Mouse (Mus musculus) right cerebral cortex, postnatal 25 days (tissue): ENCODE measurements around the gene Gm20388.

Experiments used
- DNase-seq: peaks from one replicate; pipeline ENCODE4 v3.0.0; 2022

Gene Gm20388

GRCm38 (mm10) chr8:120408241-120409215 is 497.9 kb downstream of the Gm20388 start:
- no peak for DNase-seq

DNA sequence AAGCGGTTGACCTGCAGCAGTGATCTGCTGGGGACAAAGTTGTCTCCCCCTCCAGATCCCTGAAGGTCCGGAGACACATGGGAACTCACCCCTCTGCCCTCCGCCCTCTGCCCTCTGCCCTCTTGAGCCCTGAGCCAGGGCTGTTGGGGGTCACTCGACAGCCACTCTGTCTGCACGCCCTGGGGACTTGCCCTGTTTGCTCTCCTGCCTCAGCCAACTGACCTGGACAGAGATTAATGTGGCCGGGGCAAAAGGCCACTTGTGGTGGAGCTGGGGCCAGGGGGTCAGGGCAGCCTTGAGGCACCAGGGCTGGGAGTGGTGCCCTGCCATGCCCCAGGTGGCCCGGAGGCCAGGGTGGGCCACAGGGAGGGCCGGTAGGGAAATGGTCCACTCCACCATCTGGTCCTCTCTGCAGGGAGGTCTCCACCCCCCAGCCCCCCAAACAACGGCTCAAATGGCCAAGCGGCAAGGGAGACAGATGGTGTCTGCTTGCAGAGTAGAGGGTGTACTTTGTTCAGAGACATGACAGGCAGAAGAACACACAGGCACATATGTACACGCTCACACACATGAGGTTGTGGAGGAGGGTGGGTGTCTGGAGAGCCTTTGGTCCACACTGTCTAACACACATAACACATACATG is 498.9 kb downstream of the Gm20388 start:
- DNase-seq = no peak

GRCm38 (mm10) chr8:120411059-120411458 is 500.4 kb downstream of the Gm20388 start:
- DNase-seq = no peak

GRCm38 (mm10) chr8:120411862-120412261 is 501.2 kb downstream of the Gm20388 start:
- no peak for DNase-seq

GRCm38 (mm10) chr8:120412357-120412756 is 501.7 kb downstream of the Gm20388 start:
- DNase-seq = no peak

GRCm38 (mm10) chr8:120412911-120413625 is 502.4 kb downstream of the Gm20388 start:
- peak; percentile 76 for DNase-seq

- no peak for DNase-seq
Measured at GRCm38 (mm10) chr8:120413626-120413988, 503.0 kb downstream of the Gm20388 start.

DNA sequence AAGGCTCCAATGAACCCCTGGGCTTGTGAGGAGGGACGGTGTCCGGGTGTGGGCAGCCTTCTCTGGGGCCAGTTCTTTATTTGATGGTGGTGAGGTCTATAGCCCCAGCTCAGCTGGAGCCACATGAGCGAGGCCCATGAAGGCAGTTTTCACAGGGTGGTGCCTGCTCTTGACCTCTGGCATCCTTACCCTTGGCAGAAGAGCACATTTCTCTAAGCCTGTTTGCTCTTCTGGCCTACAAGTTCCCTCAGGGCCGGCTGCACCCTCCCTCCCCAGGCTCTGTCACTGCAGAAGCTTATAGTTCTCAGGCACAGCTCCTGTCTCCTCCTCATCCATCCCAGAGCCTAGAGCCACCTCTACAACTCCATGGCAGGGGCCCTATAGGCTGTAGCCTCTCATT is 503.6 kb downstream of the Gm20388 start:
- no peak for DNase-seq

- no peak for DNase-seq
Measured at GRCm38 (mm10) chr8:120415474-120415873, 504.8 kb downstream of the Gm20388 start.

DNA sequence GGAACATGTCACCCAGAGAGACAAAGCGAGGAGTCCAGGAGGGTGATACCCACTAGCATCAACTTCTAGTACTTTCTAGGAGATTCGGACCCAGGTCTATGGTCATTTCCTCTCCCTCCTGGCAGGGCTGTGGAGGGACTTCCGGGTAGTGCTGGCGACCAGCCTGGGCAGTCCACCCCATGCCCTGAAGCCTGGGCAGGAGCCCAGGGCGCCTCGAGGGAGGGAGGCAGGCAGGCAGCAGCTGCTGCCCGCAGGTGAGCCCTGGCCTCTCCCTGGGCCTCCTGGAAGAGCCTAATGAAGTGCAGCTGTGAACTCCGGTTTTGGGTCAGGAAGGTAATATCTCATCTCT is 505.5 kb downstream of the Gm20388 start:
- no peak for DNase-seq

- DNase-seq = peak; percentile 53
Measured at GRCm38 (mm10) chr8:120416522-120417394, 506.1 kb downstream of the Gm20388 start.

DNA sequence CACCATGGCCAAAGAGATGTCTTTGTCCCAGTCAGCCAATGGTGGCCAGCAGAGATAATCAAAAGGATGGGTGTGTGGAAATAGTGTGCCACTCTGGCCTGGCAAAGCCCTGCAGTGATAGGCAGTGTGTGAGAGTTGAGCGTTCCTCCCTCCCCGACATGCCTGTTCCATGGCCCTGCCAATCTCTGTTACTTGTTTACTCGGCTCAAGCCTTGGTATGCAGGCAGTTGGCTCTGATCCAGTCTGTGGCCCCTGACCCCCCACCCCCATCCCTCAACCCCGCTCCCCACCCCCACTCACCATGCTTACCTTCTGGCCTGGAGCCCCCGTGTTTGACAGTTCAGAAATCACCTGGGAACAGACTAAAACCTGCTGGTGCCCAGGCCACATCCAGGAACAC is 507.5 kb downstream of the Gm20388 start:
- DNase-seq = no peak

DNA sequence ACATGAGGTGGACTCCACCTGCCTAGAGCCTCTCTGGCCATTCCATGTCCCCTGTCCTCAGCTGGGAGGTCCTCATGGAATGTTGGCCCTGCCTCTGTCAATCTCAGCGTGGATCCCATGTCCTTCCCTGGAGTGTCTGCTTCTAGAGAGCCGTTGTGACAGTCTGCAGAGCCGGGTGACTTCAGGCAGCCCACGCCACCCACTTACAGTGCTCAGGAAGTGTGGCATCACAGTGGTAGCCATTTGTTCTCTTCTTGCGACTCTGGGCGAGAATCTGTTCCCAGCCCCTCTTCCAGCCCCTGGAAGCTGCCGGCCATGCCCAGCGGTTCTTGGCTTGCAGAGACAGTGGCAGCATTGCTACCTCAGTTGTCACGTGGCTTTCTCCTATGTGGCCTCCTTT is 509.0 kb downstream of the Gm20388 start:
- no peak for DNase-seq

DNA sequence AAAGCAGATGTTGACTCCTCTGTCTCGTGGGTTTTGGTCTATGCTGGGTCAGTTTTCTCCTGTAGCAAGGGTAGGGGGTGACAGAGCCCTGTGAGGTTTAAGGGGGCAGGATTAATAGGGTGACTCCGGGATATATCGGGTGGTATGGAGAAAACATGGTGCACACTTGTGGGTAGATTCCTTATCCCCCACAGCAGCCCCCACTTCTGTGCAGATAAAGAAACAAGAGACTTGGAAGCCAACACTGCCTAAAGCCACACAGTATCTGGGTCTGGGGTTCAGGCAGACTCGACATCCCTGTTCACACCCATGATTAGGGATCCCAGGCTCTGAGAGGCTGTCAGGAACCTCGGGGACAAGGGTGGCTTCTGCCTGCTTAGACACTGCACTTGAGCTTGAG is 509.6 kb downstream of the Gm20388 start:
- no peak for DNase-seq

GRCm38 (mm10) chr8:120421638-120422037 is 511.0 kb downstream of the Gm20388 start:
- DNase-seq = no peak

GRCm38 (mm10) chr8:120422236-120422635 is 511.6 kb downstream of the Gm20388 start:
- no peak for DNase-seq

DNA sequence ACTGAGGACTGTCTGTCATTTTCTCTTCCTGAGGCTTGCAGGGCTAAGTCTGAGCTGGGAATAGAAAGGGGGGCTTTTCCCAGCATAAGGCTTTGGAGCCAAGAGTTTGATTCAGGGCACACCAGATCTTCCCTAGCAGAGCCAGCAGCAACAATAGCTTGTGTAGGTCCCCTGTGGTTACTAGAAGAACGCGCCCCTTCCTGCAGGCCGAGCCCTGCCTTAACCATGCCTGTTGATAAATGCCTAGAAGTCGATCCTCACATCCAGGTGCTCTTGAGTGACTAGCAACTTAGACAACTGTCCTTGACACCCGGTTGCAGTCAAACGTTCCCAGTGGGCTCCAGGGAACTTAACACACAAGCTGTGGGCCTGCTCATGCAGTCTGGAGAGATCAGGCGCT is 512.9 kb downstream of the Gm20388 start:
- no peak for DNase-seq

DNA sequence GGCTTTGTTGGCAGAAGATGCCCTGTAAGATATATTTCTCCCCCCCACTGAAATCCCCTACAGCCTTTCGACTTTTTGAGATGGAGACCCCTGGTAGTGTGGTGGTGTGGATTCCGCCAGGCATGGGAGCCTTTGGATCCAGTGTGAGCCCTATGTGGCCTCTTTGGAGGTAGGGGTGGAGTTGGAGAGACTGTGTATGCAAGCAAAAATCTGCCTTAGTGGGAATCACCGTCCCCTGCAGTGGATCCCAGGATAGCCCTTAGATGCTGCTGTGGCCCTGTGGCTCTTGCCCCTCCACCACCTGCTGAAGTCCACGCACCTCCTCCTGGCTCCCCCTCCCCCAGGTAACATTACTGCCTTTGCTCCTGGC is 514.2 kb downstream of the Gm20388 start:
- DNase-seq = no peak

DNA sequence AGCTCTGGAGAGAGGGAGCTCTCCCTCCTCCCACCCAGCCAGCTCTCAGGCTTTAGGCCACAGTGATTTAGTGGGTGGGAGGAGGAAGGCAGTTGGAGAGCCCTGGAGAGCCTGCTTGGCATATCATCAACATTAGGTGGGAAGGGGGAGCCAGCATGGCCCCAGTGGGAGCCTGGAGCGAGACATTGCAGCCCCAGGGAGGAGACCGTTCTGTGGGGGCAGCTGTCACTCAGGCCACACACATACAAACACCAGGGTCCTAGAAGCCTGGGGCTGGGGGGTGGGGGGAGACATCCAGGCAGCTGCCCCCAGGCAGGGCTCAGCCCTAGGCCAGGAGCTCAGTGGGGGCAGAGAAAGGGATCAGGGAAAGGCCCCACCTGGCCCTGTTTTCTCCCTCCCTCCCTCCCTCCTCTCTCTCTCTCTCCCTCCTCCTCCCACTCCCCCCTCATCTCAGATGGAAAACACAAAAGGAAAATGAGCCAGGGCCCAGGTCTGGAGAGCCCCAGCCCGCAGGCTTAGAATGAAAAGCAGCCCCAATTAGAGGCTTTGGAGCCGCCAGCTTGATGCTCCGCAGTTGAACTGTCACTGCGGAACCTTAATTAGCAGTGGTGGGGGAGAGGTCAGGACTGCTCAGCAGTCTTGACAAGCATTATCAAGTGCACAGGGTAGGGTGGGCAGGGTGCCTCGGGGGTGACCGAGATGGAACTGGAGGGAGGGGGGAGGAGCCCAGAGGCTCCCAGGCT is 514.7 kb downstream of the Gm20388 start:
- DNase-seq = no peak

- no peak for DNase-seq
Measured at GRCm38 (mm10) chr8:120426105-120426504, 515.5 kb downstream of the Gm20388 start.

DNA sequence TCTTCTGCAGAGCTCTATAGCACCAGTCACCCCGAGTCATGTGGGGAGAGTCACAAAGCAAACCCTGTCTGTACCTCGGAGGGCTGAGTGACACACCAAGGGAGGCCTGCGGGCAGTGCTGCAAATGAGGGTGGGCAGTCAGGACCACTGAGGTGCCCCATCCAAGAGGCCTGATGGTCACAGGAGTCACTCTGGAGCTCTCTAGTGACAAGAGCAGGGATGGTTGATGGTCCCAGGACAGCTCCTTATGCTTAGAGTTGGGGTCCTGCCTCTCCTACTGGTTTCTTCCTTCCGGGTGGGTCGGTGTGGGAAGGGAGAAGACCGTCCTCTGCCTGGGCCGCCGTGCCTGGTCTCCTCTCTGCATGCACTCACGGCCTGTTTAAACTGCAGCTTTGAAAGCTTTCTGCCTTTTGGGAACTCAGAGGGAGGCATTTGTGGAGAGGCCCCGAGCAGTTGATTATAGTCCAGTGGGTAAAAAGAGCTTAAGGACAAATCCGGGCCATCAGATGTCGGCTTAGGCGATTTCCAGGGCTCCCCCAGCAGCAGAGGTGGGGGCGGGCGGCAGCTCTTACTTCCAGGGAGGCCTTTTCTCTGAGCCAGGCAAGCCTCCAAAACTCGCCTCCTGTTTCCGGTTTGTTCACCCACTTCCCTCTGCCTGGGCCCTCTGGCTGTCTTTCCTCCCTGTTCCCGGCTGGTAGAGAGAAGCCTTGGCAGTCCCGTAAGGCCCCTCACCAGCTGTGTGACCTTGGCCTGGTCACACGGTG is 516.2 kb downstream of the Gm20388 start:
- DNase-seq = peak; percentile 79
